Mouse (Mus musculus) right cerebral cortex, adult 18-20 months (tissue): Measurements from ENCODE around the gene Cand1.
A peak's percentile ranks its signal among the peaks of the same experiment; 100 is the strongest.

Source experiments
- DNase-seq: peaks from one replicate; pipeline ENCODE4 v3.0.0; 2022; ENCODE audit warnings: mixed read lengths

Gene Cand1

GRCm38 (mm10) chr10:119239969-119240721, at the start of gene Cand1:
Gene Cand1 (minus strand): TSS chr10:119240055.
- peak; percentile 99 for DNase-seq

DNA sequence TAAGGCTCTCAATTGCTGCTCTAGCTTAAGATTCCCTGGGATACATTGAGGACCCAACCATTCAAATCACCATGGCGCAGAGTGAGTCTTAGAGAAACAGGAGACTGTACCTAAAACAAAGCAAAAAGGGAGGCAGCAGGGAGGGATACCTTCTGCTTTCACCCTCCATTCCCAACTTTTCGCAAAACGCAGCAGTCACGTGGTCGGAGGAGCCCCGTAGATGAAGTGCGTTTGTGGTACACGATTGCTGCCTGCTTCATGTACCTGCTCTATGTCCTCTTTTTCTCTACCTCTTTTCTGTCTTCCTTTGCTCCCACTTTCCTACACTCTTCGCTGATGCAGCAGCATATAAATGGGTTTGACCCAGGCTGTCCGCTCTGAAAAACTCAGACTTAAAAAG, 39.0 kb upstream of the Cand1 start:
- no peak for DNase-seq

GRCm38 (mm10) chr10:119274333-119274732, 34.5 kb upstream of the Cand1 start:
- no peak for DNase-seq

DNA sequence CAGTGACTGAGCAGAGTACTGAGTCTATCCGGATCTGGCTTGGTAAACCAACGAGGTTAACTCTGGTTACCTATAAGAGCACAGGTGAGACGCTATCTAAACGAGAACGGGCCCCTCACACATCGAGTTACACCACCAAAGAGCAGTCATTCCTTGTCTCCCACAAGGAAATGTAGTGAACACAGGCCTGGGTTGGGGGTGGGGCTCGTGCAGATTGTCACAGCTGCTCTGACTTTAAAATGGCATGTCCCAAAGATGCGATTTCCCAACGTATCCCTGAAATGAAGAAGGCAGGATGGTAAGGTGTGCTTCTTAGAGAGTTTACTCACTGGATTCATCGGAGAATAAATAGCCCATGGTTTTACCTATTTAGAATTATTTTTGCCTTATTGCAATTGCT, 32.7 kb upstream of the Cand1 start:
- no peak for DNase-seq

- DNase-seq = no peak
Observed at GRCm38 (mm10) chr10:119272005-119272404, 32.1 kb upstream of the Cand1 start.

DNA sequence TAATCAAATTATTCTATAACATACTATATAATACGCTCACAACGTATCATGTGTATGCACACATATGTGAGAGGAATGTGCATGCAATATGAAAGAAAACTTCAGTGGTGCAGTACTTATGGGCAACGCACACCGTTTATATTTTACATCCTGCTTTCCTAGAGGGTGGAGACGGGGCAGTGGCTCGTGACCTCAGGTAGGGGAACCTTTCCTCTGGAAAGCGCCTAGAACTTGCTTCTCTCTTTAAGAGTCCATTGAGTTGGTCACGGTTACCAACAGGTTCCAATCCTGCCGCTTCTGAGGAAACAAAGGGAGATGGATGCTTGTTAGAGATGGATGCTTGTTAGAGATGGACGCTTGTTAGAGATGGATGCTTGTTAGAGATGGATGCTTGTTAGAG, 31.2 kb upstream of the Cand1 start:
- DNase-seq = no peak

- no peak for DNase-seq
Observed at GRCm38 (mm10) chr10:119270384-119270985, 30.6 kb upstream of the Cand1 start.

- DNase-seq = no peak
Observed at GRCm38 (mm10) chr10:119264761-119265160, 24.9 kb upstream of the Cand1 start.

DNA sequence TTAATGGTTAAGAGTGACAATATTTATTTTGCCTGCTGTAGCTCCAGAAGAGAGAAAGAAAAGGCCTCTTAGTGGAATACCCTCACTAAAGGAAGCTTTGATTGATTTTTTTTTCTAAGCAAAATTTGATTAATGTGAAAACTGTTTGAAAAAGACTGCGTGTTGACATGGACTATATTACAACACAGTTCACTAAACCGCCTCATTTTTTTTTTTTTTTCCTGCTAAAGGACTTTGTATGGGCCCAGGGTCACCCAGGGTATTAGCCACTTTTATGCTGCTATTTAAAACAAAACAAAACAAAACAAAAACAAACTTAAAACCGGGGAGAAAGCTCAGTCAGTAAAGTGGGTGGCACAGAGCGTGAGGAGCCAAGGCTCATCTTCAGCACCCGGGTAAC, 23.0 kb upstream of the Cand1 start:
- no peak for DNase-seq

DNA sequence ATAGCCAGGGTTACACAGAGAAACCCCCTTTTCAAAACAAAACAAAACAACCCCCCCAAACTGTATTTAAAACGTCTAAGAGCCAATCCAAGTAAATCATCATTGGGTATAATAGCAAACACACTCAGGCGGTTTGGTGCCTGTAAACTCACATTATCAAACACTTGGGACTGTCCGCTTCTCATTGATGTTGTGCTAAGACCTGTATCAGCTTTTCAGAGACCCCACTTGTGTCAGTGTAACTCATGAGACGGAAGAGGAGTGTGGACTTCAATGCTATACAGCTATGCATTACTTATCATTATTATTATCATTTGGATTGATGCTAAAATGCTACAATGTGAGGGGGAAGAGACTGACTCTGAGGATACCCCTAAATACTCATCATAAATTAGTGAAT, 18.0 kb upstream of the Cand1 start:
- no peak for DNase-seq

- no peak for DNase-seq
Observed at GRCm38 (mm10) chr10:119244146-119244545, 4.3 kb upstream of the Cand1 start.

DNA sequence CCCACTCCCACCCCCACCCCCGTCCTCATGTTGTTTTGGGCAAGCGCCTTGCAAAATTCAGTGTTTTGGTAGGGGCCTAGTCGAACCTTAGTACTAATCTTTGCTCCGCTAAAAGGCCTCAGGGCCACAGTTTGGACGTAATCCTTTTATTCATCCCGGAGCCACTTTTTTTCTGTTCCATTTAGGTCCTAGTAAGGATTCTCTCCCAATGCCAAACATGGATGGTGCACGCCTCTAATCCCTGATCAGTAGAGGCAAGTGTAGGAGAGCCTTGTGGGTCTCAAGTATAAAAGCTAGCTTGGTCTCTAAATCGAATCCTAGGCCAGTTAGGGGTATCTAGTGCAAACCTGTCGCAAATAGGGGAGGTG, 851 bp upstream of the Cand1 start:
- peak; percentile 24 for DNase-seq

DNA sequence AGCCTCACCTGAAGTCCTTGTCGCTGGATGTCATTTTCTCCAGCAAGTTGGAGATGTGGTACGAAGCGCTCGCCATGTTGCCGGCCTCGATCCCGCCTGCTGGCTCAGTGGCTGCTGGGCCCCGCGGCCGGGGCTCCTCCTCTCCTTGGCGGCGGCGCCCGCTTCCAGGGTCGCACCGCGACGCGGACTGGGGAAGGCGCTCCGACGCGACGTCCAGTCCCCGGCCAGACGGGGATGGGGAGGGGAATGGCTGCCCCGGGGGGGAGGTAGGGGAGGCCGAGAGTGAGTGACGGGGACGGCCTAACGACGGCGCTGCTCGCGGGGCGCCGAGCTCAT, 254 bp downstream of the Cand1 start:
- no peak for DNase-seq

DNA sequence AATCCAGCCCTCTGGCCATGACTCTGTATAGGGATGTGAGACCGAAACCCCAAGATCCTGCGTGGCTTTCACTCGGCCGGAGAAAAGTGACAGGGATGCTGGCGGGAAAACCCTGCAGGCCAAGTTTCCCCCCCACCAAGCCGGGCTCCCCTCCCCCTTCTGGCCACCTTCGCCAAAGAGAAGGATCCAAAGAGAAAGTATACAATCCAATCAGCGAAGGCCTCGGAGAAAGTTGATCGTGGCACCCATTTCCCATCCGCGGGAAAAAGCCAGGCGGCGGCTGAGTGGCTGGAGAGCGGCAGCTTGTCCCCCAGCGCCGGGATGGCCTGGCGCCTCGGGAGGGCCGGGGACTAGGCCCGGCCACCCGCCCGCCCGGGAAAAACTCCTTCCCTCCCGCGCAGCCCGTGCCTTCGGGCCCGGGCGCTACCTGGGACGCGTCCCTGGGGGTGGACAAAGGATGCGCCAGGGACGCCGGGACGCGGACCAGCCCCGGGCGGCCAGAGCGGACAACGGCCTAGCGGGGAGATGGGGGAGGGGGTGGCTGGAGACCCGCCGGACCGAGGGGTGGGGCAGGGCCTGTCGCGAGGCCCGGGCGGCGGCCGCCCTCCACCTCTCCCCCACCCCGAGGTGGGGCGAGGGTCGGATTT, 747 bp downstream of the Cand1 start:
- peak; percentile 30 for DNase-seq

DNA sequence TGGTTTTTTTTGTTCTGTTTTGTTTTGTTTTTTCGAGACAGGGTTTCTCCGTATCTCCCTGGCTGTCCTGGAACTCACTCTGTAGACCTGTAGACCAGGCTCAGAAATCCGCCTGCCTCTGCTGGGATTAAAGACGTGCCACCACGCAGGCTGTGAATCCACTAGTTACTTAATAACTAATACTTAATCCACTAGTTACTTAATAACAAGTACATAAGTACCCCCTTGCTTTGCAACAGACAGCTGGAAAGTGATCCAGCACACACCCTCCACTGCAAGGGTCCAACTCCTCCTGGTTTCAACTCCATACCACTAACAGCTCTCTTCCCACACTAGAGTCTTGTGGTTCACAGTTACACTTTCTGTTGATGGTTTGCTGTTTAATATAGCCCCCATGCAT, 8.3 kb downstream of the Cand1 start:
- no peak for DNase-seq

GRCm38 (mm10) chr10:119230703-119231102, 9.2 kb downstream of the Cand1 start:
- DNase-seq = no peak

DNA sequence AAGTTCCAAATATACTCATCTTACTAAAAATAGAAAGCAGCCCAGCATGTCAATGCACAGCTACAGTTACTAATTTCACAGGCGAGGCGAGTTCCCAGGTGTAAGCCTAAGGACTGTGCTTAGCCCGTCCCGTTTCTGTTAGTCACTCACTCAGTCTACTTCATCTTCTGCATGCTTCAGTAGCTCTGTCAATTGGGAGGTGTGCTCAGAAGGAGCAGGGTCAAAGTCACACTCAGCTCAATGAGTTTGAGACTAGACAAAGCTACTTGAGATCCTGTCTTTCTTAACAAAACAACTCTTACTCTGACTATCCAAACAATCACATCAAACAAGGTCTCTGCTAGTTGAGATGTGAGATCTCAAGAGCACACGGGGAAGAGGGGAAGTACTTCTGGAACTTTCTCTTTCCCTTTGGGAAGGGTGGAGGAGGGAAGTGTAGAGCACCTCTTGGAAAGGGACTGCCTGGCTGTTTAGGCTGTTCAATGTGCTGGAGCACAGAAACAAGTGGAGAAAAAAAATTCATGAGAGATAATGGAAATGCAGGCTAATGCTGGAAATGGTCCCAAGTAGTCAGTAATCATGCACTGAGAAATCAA, 9.7 kb downstream of the Cand1 start:
- no peak for DNase-seq

- DNase-seq = no peak
Observed at GRCm38 (mm10) chr10:119223686-119224085, 16.2 kb downstream of the Cand1 start.

GRCm38 (mm10) chr10:119221631-119222030, 18.2 kb downstream of the Cand1 start:
- no peak for DNase-seq

DNA sequence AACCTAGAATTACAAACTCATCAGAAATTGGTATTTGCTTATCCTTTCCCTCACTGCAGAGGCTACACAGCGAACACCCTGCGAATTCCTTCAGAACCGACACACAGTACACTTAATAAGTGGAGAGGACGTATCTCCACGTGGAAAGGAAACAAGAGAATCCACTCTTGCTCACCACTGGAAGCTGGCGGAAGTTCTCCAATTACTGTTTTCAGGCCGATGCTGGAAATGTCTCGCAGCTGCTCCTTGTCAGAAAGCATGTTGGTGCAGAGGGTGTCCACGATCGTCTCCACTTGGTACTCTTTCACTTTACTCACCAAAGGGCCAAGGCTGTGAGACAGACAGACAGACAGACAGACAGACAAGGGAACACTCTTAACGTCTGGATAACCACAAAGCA, 20.4 kb downstream of the Cand1 start:
- no peak for DNase-seq

- no peak for DNase-seq
Observed at GRCm38 (mm10) chr10:119218274-119219080, 21.4 kb downstream of the Cand1 start.

GRCm38 (mm10) chr10:119212443-119212842, 27.4 kb downstream of the Cand1 start:
- no peak for DNase-seq

DNA sequence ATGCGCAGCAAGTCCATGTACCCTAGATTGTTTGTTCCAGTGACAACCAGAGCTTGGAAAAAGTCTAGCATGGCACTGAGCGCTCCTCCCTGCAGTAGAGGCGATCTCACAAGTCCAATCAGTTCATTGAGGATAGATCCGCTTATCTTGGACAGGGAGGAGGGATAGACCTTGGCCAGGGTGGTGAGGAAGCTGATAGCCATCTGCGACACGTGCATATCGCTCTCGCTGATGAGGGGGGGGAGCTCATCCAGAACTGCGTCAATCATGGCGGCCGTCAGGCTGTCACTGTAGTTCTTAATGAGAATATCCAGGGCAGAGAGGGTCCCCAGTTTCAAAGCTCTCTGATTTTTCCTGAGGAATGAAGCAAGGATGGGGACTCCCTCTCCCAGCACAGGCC, 28.6 kb downstream of the Cand1 start:
- DNase-seq = no peak
